Mouse (Mus musculus) layer of hippocampus, adult 8-10 months (tissue): ENCODE results near the gene Gch1. TPM values are rescaled to one million over a fixed set of nuclear protein-coding genes. Genes with fewer than 3 reads are reported as not detected.

Experiments
- DNase-seq, 2 experiments: peaks; one replicate each; pipeline ENCODE4 v3.0.0; 2022; ENCODE audit warnings: low spot score in 2 of 2
- total RNA-seq, 4 experiments: library from RNA; stranded (reverse); gene quantifications; 2 replicates each; pipeline ENCODE4 v1.2.4; 2022

The Gch1 gene
- total RNA-seq, 4 experiments from 2014 or later, result 1.1 to 1.5 (median 1.4) TPM

DNA sequence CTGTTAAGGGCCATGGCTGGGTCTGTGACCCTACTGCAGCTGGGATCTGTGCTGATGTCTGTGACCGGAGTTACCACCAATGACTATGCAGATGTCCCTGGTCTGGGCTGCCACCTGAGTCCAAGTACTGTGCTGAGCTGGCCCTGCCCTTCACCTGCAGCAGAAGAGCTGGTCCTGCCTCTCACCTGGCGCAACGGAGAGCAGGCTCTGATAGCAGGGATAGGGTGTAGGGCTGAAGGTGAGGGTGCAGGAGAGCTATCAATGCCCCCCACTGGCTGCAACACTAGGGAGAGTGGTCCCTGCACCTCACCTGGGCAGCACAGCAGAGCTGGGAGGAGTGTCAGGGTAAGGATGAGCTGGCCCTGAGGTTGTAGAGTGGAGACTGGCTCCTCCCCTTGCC lies 17.4 kb upstream of the Gch1 start:
- no peak for DNase-seq

DNA sequence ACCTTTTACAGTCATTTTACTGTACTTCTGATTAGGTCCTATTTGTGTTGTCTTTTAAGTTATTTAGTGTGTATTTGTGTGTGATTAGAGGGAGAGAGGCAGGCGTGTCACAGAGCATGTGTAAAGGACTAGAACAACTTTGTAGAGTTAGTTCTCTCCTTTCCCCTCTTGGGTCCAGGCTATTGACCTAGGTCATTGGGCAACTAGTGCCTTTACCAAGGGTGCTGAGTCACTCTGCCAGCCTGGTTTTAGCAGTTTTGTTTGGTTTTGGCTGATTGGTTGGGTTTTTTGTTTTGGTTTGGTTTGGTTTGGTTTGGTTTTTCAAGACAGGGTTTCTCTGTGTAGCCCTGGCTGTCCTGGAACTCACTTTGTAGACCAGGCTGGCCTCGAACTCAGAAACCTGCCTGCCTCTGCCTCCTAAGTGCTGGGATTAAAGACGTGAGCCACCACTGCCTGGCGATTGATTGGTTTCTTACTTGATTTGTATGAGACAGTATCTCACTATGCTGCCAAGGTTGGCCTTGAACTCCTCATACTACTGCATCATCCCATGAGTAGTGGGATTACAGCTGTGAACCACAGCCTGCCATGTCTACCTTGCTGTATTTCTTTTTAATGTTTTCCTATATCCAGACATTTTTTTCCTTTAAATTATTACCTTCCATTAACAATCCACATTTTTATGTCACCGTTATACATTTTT lies 16.2 kb upstream of the Gch1 start:
- DNase-seq, result no peak

DNA sequence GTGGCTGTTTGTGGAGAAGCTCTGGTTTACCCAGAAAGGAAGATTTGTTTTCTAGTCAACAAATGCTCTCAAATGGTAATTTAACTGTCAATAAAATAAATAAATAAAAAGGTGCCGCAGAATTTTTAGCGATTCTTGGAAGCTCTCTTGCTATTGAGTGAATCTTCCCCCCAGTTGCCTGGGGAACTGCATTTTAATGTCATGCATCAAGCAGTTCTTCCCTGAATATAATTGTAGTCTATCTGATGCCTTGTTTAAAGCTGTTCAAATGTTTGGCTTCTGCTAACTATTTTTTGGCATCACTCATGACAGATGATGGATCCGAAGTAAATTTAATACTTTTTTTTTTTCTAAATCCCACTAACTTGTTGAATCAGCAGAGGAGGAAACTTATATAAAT lies 8.1 kb upstream of the Gch1 start:
- peak in 1 of 2 experiments; percentile 17 for DNase-seq

DNA sequence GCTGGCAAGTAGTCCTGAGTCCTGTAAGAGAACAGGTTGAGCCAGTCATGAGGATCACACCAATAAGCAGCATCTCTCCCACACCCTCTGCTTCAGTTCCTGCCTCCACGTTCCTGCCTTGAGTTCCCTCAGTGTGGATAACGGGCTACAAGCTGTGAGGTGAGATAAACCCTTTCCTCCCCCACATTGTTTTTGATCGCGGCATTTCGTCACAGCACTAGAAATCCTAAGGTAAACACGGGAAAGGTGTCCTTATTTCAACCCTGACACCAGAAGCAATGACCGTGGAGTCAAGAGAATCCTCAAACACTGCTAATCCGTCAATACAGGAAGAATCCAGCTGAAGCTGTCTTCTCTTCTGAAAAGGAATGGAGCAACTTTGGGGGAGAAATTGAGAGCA lies 7.5 kb upstream of the Gch1 start:
- DNase-seq, result no peak

DNA sequence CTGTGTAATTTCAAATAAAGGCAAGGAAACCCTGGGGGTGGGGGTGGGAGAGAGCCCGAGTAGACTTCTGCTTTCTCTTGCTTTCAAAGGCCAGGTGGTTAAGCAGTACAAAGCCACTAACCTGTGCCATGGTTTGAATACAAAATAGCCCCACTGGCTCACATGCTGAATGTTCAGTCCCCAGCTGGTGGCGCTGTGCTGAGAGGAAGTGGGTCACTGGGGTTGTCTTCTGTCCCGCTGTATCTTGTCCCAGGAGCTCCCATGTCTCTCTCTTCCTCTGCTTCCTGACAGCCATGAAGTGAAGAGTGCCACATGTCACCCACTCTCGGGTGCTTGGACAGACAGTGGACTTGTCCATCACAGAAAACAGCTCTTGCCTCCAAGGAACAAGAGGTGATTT lies 4.9 kb upstream of the Gch1 start:
- no peak for DNase-seq

DNA sequence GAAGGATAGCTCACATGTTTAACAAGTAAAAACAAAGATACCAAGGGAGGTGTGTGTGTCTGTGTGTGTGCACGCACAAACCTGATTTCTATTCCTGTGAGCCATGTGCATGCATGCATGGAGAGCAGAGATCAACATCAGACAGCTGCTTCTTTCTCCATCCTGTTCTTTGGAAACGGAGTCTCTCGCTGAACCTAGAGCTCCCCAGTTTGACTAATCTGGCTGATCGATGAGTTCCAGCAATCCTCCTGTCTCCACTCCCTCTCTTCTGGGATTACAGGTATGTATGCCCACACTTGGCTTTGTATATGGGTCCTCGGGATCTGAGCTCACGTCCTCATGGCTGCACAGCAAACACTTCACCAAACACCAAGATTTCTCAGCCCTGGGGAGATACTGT lies 4.3 kb upstream of the Gch1 start:
- no peak for DNase-seq

DNA sequence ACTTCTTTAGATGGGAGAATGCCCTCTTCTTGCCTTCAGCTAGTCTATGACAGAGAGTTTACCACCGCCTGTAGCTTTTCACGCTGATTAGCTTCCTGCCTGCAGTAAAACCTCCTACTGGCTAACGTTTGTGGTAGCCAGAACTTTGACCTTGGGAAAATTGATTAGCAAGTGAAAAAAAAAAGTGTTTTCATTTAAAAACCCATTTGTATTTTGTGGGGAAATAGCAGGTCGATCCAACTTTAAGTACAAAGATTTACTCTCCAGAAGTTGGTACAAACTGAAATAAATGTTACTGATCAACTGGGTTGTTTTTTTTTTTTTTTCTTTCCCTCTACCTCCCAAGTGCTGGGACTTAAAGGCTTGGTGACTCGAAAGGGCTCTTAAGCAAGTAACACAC lies 2.6 kb upstream of the Gch1 start:
- DNase-seq, result no peak

DNA sequence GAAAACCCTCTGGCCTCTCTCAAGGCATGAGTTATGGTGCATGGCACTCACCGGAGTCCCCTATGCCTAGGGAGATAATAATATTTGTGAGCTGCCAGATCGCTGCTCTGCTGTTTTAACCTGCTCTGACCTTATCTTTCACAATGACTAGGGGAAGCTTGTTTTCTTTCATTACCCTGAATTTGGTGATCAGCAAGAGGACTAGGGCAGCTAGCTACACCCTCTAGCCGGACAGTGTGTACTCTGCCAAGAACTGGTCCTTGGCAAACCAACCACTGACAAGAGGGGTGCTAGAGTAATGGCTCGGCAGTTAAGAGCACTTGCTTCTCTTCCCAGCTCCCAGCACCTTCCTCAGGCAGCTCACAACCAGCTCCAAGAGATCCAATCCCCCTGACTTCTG lies 1.4 kb upstream of the Gch1 start:
- DNase-seq, result no peak

DNA sequence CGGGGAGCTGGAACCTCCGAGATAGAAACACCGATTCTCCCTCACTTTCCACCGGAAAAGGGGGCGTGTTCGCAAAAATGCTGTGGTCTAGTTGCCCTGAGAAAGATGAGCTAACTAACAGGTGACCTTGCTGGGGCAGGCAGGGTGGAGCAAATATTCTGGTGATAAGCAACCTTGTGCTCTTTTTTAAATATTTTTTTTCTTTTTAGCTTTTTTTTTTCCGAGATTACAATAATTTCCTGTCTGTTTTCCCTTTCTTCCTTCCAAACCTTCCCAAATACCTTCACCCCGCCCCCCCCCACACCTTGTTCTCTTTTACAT lies 382 bp upstream of the Gch1 start:
- no peak for DNase-seq

DNA sequence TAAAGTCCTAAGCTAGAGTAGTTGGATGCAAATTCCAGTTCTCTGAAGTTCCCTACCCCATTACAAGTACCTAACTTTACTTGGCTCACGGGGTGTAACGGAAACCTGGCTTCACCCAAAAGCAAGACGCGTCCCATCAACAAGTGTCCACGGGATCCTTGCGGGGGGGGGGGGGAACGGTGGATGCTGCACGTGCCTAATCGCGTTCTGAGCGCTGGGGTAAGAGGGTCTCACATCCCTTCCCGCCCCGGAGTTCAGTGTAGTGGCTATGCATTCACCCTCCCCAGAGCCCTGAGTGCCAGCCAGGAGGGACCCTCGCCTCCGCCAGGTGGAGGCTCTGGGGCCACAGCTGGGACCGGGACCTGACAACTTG lies 752 bp downstream of the Gch1 start:
- no peak for DNase-seq

DNA sequence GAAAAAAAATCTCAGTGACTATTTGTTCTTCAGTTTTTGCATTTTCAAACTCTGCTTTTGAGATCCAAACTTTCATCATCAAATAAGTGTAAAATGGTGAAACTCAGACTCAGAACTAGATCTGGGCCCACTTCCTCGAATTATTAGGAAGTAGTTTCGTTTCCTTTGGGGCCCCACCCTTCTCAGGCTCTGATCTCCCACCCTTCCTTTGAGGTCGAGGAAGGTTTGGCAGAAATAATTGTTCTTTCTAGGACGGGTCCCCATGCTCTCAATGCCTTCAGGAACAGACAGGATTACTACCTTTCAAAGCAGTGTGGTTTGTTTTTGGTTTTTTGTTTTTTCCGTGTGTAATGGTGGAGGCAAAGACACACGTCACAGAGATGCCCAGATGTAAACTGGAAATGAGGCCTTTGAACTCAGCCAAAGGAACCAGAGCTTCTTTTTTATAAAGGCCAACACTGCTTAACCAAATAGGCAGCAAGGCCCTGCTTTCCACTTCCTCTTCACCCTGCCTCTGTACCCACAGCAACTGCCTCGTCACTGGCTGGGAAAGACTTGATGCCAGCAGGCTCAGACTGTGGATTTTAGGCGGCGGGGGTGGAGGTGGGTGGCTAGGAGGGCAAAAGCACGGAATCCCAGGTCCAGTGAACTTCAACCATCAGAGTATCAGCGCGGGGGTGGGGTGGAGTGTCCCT lies 1.4 kb downstream of the Gch1 start:
- no peak for DNase-seq

DNA sequence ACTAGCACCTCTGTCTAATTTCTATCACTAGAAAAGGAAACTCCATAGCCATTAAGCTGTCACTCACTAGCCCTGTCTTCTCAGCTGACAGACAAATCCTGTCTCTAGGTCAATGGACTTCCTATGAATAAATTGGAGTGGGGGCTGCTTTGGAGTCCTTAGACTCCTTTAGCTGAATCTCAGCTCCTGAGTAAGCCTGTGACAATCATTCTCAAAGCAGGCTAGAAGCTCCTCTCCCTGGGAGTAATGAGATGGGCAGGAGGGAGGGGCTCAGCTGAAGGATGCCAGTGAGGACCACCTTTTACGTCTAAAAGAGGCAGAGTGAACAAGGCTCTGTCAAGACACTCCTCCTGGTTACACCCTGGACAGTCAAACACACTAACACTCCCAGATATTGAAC lies 2.0 kb downstream of the Gch1 start:
- no peak for DNase-seq

DNA sequence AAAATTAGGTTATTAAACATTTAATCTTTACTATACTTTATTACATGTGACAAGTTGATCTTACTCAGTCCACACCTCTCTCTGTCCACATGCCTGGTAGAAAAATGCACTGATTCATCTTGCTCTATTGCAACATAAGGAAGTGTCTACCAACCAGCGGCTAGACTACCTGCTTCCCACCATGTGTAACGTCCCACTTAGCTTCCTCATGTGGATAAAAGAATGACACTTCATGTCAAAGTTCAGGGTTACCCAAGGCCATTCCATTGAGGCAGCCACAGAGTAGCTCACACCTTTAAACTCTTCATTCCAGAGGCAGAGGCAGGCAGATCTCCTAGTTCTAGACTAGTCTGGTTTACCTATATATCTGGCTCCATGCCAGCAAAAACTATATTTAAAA lies 2.7 kb downstream of the Gch1 start:
- no peak for DNase-seq

DNA sequence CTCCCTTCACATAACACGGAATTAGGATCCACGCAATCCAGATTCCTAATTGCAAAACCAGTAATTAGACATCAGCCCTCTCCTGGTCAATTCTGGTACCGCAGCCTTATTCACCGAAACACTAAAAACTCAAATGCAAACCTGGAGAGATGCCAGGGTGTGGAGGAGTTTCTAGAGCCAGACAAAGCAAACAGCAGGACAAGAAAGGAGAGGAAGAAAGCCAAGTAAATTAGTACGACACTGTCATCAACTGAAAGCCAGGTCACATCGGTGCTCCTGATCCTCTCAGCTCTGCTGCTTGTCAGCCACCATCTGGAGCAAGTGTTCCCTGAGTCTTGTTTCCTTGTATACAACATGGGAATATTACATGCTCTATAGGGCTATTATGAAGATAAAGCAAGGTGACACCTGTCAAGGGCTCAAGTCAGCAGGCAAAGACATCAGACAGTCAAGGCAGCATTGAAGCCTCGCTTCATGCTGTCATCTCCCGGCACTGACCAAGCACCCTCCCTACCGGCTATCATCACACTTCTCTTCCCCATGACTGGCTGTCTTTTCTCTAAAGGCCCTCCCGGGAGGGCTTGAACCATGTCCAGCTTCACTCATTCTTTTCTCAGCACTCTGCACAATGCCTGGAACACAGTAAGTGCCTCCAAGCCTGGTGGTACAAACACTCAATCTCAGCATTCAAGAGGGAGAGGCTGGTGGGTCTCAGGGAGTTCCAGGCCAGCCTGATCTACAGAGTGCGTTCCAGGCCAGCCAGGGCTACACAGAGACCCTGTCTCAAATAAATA lies 7.5 kb downstream of the Gch1 start:
- peak; percentile 33 to 68 for DNase-seq

DNA sequence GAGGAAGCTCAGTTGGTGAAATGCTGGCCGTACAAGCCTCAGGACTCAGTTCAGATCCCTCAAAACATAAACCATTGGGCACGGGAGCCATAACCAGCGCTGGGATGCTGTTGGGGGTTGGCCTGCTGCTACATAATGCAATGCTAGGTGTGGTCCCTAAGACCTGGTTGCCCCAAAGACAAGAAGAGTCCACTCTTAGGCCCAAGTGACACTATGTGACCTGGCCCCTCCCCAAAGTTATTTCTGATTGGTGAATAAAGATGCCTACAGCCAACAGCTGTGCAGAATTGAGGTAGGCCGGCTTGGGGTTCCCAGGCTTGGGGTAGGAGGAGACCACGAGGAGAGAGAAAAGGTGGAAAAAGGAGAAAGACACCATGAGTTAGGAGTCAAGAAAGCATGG lies 10.4 kb downstream of the Gch1 start:
- no peak for DNase-seq

DNA sequence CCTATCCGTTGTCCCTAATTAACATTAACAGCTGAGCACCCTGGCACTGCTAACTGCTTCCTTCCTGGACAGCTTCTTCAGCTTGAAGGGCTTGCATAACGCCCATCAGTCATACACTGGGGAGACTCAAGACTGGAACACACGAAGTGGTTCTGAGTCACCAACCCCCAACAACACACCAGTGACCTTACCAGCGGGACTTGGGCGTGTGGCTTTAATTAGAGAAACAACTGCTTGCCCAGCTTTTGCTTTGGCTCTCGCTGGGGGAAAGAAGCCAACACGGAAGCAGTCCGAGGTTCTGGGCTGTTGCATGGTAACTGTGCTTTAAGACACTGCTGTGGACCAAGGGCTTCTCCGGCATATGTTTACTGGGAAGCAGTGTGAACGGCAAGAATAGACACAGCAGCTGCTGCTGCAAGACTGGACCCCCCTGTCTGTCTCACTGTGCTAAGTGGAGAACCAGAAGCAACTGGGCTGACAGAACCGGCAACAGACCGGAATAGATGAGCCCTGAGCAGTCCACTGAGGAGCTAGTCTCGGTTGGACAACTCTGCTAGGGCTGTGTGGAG lies 11.3 kb downstream of the Gch1 start:
- peak in 1 of 2 experiments; percentile 11 for DNase-seq

DNA sequence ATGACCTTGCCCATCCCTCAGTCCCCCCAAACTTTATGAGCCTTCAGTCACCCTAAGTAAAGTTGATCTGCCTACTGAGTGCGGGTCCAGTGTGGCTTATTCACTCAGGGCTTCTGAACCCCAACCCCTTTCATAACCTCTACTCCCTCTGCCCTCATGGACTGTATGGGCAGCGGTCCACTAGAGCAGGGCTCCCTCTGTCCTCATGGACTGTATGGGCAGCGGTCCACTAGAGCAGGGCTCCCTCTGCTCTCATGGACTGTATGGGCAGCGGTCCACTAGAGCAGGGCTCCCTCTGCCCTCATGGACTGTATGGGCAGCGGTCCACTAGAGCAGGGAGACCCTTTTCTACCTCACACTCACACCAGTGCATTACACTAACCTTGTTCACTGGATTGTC lies 13.0 kb downstream of the Gch1 start:
- DNase-seq, result no peak

DNA sequence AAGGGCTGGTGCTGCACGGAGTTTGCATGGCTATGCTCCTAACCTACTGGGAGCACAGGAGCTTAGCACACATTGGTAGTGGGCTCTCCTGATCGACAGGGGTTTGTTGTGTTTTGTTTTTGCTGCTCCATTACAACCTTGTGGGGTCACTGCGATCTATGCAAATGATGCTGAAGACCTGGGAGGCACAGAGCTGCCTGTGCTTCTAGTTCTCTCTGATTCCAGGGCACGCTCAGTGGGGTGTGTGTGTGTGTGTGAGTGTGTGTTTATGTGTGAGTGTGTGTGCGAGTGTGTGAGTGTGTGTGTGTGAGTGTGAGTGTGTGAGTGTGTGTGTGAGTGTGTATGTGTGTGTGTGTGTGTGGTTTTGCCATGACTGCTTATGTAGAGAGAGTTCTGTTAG lies 14.1 kb downstream of the Gch1 start:
- DNase-seq, result no peak

DNA sequence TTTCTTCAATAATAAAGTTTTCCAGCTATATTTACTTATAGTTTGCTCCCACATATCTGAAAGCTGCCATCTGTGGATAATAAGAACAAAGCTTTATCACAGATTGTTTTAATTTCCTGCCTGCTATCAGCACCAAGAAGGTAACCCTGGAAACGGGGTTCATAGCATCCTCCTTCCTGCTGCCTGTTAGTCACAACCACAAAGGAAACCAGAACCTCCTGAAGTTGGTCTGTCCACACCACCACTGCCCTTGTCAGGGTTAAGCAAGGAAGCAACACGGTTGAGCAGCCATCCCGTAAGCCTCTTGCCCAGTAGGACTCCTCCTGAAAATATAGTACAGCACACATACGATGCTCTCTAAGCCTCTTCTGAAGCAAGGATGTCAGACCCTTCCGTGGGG lies 17.1 kb downstream of the Gch1 start:
- DNase-seq, result no peak

DNA sequence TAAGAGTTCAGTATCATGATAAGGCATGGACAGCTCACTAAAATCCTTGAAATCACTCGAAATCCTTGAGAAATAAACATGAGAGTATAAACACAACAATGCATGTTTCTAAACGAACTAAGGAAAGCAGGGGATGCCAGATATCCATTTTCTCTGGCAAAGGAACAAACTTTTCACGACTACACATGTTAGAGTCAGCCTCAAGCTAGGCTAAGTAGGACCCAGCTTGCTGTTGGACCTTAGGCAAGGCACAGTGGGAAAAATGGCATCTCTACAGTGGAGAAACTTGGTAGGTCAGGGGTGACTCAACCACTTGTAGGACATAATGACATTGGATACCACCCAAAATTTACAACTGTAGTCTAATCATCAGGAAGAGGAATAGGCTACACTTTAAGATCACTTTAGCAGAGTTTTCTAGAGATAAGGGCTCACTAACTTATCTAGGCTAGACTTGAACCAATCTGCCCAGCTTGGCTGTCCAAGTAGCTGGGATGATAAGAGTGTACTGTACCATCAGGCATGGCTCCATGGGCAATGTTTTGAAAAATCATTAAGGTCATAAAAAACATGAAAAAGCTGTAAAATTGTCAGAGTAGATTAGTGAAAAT lies 18.6 kb downstream of the Gch1 start:
- DNase-seq, result no peak

DNA sequence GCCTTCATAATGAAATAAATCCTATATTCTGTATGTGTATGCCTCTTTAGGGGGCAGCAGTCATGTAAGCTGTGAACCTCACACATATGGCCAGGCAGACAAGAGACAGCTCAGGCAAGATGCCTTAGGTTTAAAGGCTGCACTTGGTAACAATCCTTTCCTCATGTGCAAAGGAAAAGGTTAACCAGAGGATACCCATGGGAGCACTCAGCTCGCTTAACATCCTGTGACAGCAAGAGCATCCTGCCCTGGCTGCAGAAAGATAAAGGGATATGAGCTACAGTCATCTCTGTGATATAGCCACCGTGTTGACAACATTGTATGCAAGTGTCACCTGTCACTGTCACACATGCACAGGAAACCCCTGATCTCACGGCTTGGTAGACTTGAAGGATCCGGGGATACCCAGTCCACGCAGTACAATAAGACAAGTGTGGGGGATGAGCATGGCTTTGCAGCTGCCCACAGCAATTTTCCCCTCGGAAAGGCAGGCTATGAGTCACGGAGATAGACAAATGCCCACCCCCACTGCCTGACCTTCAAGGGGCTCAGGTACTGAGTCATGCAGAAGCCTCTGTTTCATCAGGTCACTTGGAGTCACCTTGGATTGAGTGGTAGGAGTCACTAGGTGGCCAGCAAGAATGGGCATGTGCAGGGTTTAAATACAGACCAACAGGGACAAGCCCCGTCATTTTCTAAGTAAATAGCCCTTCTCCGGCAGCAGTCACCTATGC lies 19.4 kb downstream of the Gch1 start:
- DNase-seq, result no peak
